Mouse (Mus musculus): ENCODE data around the gene BC030867.
"Not testable (repeated sequence)": the region's sequence is repeated elsewhere in the genome, so short reads cannot be mapped to it uniquely, and the experiment has no call there.

The BC030867 gene

GRCm38 (mm10) chr11:102249351-102250090 is 839 bp downstream of the BC030867 start:
- no peak for DNase-seq (ENCODE audit: low read depth, low spot score)

DNA sequence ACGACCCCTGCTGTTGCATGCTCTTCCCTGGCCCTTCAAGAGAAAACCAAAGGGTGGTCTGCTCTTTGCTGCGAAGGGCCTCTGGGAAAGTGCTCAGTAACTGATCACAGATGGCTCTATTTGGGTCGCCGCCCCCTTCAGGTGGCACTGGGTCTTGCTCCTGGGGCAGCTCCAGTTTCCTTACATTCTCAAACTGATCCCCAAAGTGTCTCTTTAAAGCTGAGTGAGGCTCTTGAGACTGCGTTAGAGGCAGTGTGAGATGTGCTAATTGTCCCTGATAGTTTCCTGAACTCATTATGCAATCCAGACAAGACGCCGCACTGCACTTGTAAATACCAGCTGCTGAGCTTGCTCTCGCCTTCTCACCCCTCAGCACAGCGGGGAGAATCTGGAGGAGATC is 8.8 kb downstream of the BC030867 start:
- DNase-seq (ENCODE audit: low read depth, low spot score): no peak

- no peak for DNase-seq (ENCODE audit: low read depth, low spot score)
These were observed 9.4 kb downstream of the BC030867 start for GRCm38 (mm10) chr11:102258095-102258494.

DNA sequence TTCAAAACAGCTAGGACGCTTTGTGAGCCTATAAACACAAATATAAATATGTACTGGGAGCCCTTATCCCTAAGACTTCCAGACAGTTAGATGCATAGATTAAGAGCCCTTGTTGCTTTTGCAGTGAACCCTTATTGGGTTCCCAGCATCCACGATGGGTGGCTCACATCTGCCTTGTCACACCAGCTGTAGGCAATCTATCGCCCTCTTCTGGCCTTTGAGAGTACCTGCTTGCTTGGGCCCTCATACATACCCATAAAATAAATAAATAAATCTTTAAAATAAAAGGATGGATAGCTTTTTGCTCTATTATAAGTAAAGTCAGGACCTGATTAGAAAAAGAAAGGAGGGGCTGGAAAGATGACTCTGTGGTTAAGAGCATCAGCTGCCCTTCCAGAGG is 9.8 kb downstream of the BC030867 start:
- no peak for DNase-seq (ENCODE audit: low read depth, low spot score)

- no peak for DNase-seq (ENCODE audit: low read depth, low spot score)
These were observed 14.5 kb downstream of the BC030867 start for GRCm38 (mm10) chr11:102263211-102263610.

DNA sequence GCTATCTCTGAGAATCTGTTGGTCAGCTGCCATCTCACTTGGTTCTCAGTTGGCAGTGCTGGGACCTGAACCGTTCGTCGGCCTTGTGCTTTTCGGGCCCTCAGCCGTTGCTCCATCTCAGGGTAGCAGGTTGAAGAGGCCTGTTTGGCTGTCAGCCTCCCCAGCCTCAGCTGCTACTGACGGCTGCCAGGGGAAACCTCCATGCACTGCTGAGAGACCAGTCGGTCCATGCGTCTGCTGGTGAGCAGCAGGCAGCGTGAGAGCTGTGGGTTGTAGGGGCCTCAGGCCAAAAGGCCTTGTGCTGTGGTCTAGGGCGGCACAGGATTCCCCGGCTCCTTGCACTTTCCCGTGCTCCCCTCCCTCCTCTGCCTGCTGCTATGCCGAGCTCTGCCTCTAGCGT is 17.1 kb downstream of the BC030867 start:
- DNase-seq (ENCODE audit: low read depth, low spot score): no peak

DNA sequence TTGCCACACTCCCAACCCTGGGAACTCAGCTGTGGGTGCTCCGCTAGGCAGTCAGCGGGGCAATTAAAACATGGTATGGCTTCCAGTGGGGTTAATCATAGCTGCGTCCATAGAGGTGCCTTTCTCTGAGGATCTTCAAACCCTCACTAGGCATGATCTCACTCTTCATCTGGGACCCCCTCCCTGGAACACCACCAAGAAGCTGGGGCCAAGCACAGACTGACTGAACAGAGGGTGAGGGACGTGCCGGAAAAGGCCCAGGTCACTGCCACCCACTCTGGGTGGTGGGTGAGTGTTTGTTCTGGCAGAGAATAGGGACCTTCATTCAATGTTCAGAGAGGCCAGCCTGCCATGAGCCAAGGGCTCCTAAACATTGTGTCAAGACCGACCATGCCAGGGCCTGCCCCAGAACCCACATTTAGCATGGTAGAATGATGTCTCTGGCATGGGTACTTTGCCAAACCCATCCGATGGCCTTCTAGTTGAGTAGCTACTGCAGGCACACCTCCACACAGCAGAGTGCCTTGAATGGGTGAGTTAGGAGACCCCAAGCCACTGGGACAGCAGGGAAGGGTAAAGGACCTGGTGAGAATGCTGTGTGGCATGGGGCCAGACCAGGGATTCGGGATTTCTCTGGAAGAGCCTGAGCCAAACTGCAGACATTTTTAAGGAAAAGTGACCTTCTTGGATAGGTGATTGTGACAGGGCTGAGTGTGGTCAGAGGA is 18.1 kb downstream of the BC030867 start:
- no peak for DNase-seq (ENCODE audit: low read depth, low spot score)

DNA sequence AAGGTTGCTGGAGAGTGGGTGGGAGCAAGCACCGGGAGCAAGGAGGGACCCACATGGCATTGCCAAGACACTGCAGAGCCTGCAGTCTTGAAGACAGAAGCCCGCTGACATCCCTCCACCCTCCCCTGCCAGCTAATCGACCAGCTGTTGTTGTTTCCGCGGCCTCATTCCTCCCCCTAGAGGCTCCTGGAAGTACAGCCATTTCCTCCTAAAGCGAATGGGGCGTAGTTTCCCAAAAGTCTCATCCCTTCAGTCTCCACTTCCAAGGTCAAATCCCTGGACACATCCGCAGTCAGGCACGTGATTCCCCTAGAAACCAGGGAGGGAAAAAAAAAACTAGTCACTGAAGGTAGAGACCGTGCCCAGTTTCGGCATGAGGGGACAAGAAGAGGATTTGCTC is 18.8 kb downstream of the BC030867 start:
- DNase-seq (ENCODE audit: low read depth, low spot score): peak; percentile 68

- DNase-seq (ENCODE audit: low read depth, low spot score): no peak
These were observed 20.0 kb downstream of the BC030867 start, which contains the start of gene Asb16 for GRCm38 (mm10) chr11:102268520-102269244. Gene Asb16 (plus strand): TSS chr11:102268743.

DNA sequence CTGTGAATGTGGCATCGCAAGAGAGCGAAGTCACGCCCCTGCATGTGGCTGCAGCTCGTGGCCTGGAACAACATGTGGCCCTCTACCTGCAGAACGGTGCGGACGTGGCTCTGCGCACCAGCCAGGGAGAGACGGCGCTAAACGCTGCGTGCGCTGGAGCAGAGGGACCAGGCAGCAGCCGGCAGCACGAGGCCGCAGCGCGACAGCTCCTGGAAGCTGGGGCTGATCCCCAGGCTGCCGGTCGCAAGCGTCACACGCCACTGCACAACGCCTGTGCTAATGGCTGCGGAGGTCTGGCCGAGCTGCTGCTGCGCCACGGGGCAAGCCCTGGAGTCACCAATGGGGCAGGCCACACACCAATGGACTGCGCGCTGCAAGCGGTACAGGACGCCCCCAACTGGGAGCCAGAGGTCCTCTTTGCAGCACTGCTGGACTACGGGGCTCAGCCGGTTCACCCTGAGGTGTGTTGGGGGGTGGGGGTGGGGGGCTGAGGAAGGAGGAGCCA is 27.8 kb downstream of the BC030867 start:
- DNase-seq (ENCODE audit: low read depth, low spot score): no peak

DNA sequence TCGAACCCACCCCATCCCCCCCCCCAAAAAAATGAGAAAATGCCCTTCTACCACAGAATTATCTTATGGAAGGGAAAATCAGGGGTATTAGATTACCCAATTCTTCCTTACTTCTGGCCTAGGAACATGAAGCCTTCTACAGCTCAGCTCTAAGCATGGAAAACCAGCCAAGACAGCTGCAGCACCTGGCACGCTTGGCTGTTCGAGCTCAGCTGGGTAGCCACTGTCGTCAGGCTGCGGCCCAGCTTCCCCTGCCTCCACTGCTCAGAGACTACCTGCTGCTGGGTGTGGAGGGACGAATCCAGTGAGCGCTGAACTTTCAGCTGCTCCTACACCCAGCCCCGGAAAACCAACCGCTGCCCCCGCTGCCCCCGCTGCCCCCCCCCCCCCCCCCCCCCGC is 29.1 kb downstream of the BC030867 start:
- no peak for DNase-seq (ENCODE audit: low read depth, low spot score)

DNA sequence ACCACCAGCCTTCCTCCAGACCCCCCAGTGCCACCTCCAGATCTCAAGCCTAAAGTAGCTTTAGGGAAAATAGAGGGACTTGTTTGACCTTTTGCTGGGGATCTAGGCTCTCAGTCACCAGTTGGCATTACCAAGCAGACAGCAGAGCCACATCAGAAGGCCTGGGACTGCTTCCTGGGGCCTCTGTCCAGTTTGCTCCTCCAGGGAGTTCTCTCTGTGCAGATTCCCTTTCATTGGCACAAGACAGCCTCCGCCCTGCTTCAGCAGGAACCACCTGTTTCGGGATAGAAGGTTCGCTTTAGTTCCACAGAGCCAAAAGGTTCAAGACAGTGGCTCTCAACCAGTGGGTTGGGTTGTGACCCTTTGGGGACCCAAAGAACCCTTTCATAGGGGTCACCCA is 30.9 kb downstream of the BC030867 start:
- no peak for DNase-seq (ENCODE audit: low read depth, low spot score)

DNA sequence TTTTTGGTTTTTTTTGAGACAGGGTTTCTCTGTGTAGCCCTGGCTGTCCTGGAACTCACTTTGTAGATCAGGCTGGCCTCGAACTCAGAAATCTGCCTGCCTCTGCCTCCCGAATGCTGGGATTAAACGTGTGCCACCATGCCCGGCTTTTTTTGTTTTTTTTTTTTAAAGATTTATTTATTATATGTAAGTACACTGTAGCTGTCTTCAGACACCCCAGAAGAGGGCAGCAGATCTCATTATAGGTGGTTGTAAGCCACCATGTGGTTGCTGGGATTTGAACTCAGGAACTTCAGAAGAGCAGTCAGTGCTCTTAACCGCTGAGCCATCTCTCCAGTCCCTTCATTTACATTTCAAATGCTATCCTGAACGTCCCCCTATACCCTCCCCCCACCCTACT is 31.6 kb downstream of the BC030867 start:
- not testable (repeated sequence) for DNase-seq (ENCODE audit: low read depth, low spot score)

DNA sequence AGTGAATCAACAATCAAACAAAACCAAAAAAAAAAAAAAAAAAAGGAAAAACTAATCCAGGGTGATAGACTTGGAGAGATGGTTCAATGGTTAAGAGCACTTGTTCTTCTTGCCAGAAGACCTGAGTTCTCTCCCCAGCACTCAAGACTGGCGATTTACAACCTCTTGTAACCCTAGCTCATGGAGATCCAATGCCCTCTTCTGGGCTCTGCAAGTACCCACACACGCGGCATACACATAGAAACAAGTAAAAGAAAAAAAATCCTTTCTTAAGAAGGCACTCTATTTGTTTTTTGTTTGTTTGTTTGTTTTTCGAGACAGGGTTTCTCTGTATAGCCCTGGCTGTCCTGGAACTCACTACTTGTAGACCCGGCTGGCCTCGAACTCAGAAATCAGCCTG is 35.2 kb downstream of the BC030867 start:
- no peak for DNase-seq (ENCODE audit: low read depth, low spot score)

DNA sequence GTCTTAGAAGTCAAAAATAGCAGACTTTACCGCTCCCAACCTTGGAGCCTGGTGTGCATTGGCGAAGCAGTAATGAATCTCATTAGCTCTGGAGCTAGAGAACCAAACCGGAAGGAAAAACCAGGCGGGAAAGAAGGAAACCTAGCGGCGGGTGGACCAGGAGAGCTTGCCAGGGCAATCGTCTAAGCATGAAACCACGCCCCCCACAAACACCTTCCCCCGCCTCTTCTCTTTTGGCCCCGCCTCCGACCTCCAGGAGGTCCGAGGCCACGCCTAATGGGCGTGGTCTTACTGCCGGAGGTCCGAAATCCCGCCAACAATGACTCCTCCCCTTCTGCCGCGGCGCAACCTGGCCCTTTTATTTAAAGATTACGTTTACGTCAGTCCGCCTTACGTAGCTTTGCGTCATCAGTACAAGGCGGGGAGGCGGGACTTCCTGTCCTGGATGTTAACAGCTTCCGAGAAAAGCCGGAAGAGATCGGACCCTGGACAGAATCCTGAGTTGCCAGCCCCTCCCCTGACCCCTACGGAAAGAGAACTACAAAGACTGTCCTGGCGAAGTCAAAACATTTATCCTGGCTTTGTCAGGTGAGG is 35.9 kb downstream of the BC030867 start, which contains the start of gene Tmub2:
Gene Tmub2 (plus strand): TSS at position 431 of the 594 bp plus-strand sequence.
- DNase-seq (ENCODE audit: low read depth, low spot score): peak; percentile 99

DNA sequence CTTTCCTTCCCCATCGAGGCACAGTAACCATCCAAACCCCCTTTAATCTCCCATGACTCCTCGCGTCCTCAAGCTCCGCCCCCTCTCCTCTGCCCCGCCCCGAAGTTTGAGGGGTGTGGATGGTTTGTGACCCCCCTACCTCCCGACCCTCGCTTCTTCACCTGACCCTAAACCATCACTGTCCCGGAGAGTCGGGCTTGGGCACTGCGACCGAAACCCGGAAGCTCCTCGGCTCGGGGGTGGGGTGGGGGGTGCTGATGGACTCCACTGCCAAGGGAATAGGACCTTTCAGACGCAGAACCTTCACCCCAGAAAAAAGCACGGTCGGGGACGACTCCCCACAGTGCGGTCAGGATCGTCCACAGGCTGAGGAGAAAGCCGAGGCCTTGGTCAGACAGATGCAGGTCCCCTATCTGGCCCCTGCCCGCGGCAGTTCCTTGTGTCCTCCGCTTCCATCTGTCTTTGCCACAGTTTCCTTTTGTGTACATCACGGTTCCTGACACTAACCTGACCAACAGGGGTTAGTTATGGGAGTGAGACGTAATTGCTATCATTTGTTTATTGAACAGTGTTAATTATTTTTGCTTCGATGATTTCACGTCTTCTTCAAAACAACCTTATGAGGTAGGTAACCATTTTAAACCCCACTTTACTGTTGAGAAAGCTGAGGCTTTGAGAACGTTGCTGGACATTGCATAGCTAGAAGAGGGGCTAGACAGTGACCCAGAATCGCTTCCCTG is 36.6 kb downstream of the BC030867 start:
- DNase-seq (ENCODE audit: low read depth, low spot score): no peak

GRCm38 (mm10) chr11:102287485-102287884 is 38.8 kb downstream of the BC030867 start:
- DNase-seq (ENCODE audit: low read depth, low spot score): no peak

- DNase-seq (ENCODE audit: low read depth, low spot score): no peak
These were observed 39.5 kb downstream of the BC030867 start for GRCm38 (mm10) chr11:102288027-102288804.

DNA sequence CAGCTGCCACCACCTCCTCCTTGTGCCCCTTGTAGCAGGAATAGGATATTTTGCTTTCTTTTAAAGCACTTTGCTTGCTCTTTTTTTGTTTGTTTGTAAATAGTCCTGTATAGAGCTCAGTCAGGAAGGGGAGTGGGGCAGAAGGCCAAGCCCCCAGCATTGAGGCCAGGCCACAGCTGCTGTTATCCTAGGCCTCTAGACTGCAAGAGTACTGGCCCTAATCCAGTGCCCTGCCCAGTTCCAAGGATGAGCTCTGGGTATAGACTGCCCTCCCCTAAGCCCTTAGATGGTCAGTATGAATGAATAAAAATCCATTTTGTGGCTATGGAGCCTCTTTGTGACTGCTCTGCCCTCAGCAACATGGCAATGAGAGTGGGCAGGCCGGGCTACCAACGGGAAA is 40.2 kb downstream of the BC030867 start:
- DNase-seq (ENCODE audit: low read depth, low spot score): no peak

- DNase-seq (ENCODE audit: low read depth, low spot score): no peak
These were observed 40.9 kb downstream of the BC030867 start for GRCm38 (mm10) chr11:102289511-102290100.

All from retina, adult 2 months (tissue).